Mouse (Mus musculus) heart, postnatal 10 days (tissue): ENCODE measurements around the gene Lefty1. TPM values are rescaled to one million over a fixed set of nuclear protein-coding genes. Genes with fewer than 3 reads are reported as not detected.
"Not testable (repeated sequence)": the region's sequence is repeated elsewhere in the genome, so short reads cannot be mapped to it uniquely, and the experiment has no call there.

Experiments used
- DNase-seq, 2 experiments: peaks; one replicate each; pipeline ENCODE4 v3.0.0; 2021
- intact Hi-C: fragments of 180-260 bp; cut with DNase I; formaldehyde crosslinking; loops from one replicate; pipeline ENCODE4 v1.15.1; 2025
- total RNA-seq, 2 experiments: library from RNA; stranded (reverse); gene quantifications; 2 replicates each; pipeline ENCODE4 v1.2.3; 2021

Lefty1 gene
- 1 to 10 TPM in 1 of 2 experiments, under 1 TPM in 1; 0.57 to 1.1 TPM for total RNA-seq

DNA sequence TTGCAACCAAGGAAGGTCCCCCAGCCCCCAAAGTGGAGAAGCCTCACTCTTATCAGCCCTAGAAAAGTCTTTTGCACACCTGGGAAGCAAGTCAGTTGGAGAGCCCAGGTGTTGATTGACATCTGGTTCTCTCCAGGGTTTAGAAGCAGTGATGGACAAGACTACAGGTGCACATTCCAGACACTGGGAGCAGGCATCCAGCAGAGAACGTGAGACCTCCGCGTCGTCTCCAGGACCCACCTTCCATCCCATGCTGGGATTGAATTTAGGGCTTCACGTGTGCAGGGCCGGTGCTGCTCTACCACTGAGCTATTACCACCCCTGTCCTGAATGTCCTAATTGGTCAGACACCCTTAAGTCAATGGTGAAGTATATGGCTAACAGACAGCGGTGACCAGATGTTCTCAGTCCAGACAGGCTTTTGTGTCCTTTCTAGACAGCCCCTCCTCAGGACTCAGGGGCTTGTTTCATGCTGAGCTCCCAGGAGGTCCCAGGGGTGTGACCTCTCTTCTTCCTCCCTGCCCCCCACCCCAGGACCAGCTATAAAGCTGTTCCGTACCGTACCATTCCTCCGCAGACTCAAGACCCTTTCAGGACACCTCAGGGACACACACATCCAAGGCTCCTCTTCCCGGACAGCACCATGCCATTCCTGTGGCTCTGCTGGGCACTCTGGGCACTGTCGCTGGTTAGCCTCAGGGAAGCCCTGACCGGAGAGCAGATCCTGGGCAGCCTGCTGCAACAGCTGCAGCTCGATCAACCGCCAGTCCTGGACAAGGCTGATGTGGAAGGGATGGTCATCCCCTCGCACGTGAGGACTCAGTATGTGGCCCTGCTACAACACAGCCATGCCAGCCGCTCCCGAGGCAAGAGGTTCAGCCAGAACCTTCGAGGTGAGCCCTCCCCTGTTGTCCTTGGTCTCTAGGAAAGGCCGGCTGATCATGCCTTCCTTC is at the start of gene Lefty1:
TSS of gene Lefty1 (plus strand) at position 556 of the 953 bp plus-strand sequence.
- intact Hi-C loops: no loop called here
- no peak for DNase-seq

DNA sequence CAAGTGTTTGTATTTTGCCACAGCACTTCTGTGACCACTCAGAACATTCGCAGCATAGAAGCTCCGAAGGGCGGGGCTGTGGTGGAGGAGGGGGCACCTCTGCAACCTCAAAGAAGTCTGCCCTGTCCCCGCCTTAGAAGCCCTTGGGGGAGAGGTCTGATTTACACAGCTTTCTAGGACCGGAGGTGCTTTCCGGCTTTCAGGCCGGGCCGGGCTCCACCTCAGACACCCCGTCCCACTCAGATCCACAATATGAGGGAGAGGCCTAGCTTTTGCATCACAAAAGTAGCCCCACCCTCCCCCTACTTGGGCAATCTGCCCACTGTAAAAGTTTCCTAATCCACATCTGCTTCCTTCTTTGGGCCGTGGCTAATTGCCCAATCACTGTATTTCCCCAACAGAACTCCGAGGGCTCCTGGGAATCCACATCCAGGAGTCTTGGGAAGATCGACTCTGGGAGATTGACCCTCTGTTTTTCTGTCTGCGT is 46.2 kb upstream of the Lefty1 start:
- intact Hi-C loops: no loop called here
- peak; percentile 92 to 94 for DNase-seq

DNA sequence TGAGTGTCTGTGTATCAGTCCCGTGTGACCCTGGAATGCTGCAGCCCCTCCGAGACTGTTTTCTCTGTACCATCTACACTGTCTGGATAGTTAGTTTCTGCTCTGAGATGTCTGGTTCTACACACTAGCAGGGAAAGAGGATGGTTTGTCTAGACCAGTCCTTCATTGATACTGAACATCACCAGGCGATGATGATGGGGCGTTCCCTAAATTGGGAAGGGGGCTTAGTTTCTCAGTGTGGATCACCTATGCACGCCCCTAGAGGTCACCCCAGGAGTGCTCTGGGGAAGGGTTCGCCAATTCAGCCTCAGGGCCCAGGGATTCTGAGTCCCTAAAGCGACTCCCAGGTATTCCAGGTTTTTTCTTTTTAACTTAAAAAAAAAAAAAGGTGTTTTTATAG is 45.6 kb upstream of the Lefty1 start:
- DNase-seq: no peak
- intact Hi-C loops: no loop called here

GRCm38 (mm10) chr1:180889841-180890240 is 45.0 kb upstream of the Lefty1 start:
- intact Hi-C loops: no loop called here
- peak in 1 of 2 experiments; percentile 43 for DNase-seq

DNA sequence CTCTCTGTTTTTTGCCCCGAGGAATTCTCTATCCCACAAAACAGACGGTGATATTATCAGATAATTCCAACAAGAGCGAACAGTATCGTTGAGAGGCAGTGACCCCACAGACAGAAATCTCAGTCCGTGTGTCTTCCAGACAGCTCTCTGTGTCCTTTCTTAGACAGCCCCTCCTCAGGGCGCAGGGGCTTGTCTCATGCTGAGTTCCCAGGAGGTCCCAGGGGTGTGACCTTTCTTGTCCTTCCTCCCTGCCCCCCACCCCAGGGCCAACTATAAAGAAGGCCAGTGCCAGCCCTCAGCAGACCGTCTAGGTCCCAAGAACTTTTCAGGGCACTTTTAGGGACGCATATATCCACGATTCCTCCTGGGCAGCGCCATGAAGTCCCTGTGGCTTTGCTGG is 42.0 kb upstream of the Lefty1 start, which contains the start of gene Lefty2:
TSS of gene Lefty2 (plus strand) at position 301 of the 400 bp plus-strand sequence.
- intact Hi-C loops: no loop called here
- DNase-seq: no peak

DNA sequence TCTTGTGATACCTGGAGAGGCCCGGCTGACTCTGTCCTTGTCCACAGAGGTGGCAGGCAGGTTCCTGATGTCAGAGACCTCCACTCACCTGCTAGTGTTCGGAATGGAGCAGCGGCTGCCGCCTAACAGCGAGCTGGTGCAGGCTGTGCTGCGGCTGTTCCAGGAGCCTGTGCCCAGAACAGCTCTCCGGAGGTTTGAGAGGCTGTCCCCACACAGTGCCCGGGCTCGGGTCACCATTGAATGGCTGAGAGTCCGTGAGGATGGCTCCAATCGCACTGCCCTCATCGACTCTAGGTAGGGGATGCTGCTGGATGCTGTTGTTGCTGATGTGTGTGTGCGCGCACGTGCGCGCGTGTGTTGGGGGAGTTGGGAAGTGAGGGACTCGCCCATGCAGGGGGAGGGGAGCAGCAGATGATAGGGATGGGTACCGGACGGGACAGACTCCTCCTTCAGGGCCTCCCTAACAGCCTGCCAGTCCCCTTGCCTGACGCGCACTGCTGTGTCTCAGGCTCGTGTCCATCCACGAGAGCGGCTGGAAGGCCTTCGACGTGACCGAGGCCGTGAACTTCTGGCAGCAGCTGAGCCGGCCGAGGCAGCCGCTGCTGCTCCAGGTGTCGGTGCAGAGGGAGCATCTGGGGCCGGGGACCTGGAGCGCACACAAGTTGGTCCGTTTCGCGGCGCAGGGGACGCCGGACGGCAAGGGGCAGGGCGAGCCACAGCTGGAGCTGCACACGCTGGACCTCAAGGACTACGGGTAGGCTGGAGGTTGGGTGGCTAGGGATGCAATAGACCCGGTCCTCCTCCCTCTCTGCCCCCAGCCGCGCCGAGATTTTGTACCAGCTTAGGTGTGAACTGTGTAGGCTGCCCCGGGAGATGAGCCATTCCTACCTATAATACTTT is 40.5 kb upstream of the Lefty1 start:
- intact Hi-C loops: not testable (repeated sequence)

GRCm38 (mm10) chr1:180901107-180901506 is 33.7 kb upstream of the Lefty1 start:
- intact Hi-C loops: loop anchor here (1.0 to 5.0 kb wide), 2 partner anchors 75 to 136 kb away; no protein-coding TSS in a partner anchor
- peak; percentile 50 to 69 for DNase-seq

More for the DNA sequence above, 40.5 kb upstream of the Lefty1 start:
- not testable (repeated sequence) for DNase-seq

GRCm38 (mm10) chr1:180902915-180903314 is 31.9 kb upstream of the Lefty1 start:
- intact Hi-C loops: loop anchor here (5.0 kb wide), 1 partner anchor 134 kb away; no protein-coding TSS in a partner anchor

GRCm38 (mm10) chr1:180903666-180904038 is 31.2 kb upstream of the Lefty1 start:
- intact Hi-C loops: loop anchor here (2.0 to 5.0 kb wide), 2 partner anchors 39 to 134 kb away; partner anchors contain the start of gene Tmem63a

More at GRCm38 (mm10) chr1:180902915-180903314, 31.9 kb upstream of the Lefty1 start:
- DNase-seq: no peak

GRCm38 (mm10) chr1:180904039-180904814 is 30.6 kb upstream of the Lefty1 start, which contains the start of gene Pycr2:
TSS of gene Pycr2 (plus strand) at chr1:180904293.
- peak; percentile 95 to 96 for DNase-seq
- intact Hi-C loops: loop anchor here (2.0 to 5.0 kb wide), 2 partner anchors 39 to 133 kb away; partner anchors contain the start of gene Tmem63a

More at GRCm38 (mm10) chr1:180903666-180904038, 31.2 kb upstream of the Lefty1 start:
- DNase-seq: no peak

DNA sequence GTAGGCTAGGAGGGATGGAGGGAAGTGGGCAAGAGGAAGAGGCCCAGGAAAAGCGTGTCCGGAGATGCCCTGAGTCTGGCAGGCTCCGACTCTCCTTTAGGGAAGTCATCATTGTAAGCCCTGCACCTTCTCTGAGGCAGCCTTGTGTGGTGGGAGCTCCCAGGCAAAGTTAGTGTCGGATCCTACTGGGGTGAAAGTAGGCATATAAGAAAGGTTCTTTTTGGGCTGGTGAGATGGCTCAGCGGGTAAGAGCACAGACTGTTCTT is 30.1 kb upstream of the Lefty1 start:
- intact Hi-C loops: loop anchor here (2.0 to 5.0 kb wide), 2 partner anchors 38 to 133 kb away; partner anchors contain the start of gene Tmem63a
- no peak for DNase-seq

GRCm38 (mm10) chr1:180905307-180905706 is 29.5 kb upstream of the Lefty1 start:
- no peak for DNase-seq
- intact Hi-C loops: loop anchor here (2.0 kb wide), 1 partner anchor 37 kb away; the partner anchor contains the start of gene Tmem63a

DNA sequence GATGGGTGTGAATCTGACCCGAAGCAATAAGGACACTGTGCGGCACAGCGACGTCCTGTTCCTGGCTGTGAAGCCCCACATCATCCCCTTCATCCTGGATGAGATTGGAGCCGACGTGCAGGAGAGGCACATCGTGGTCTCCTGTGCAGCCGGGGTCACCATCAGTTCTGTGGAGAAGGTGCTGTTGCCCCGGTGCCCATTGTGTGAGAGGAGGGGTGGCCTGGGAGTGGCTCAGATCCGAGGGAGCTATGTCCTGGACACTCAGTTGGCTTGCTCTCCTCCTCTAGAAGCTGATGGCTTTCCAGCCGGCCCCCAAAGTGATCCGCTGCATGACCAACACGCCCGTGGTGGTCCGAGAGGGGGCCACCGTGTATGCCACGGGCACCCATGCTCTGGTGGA is 28.9 kb upstream of the Lefty1 start:
- no peak for DNase-seq
- intact Hi-C loops: loop anchor here (2.0 kb wide), 1 partner anchor 37 kb away; the partner anchor contains the start of gene Tmem63a

DNA sequence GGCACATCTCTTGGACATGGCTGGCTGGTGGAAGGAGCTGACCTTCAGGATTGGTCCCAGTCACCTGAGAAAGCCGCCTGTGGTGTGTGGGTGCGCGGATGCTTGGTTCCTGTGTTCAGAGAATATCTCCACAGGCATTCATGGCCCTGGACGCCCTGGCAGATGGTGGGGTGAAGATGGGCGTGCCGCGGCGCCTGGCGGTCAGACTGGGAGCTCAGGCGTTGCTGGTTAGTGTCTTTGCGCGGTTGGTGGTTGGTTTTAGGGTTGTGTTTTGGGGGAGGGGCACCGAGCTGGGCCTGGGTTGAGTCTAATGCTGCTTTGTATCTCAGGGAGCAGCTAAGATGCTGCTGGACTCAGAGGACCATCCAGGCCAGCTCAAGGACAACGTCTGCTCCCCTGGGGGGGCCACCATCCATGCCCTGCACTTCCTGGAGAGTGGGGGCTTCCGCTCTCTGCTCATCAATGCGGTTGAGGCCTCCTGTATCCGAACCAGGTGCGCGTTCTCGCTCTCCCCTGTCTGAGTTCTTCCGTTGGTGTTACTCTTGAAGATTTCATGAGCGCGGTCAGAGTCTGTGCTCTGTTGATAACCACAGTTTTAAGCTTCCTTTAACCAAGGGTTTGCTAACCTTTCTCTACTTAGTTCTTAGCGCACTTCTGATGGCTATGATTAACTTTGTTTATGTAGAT is 28.2 kb upstream of the Lefty1 start:
- no peak for DNase-seq
- intact Hi-C loops: no loop called here

GRCm38 (mm10) chr1:180911138-180911537 is 23.7 kb upstream of the Lefty1 start:
- DNase-seq: peak; percentile 37 to 44
- intact Hi-C loops: no loop called here

DNA sequence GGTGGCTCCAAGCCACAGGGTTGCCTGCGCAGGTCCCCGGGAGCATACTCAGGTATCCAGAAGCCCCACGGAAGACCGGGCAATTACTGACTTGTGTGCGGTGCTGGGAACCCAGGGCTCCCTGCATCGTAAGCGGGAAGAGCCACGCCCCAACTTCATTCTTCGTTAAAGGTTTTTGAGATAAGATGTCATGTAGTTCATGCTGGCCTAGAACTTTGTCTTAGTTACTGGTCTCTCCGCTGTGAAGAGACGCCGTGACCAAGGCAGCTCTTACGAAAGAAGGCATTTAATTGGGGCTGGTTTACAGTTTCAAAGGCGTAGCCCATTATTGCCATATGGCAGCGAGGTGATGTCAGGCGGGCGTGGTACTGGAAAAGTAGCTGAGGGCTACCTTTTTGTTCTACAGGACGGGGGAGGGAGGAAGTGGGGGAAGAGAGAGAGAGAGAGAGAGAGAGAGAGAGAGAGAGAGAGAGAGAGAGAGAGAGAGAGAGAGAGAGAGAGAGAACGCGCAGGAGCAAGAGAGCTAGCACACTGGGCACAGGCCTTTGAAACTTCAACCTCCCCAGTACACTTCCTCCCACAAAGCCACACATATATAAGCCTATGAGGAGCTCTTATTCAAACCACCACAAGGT is 23.1 kb upstream of the Lefty1 start:
- DNase-seq: no peak
- intact Hi-C loops: no loop called here

DNA sequence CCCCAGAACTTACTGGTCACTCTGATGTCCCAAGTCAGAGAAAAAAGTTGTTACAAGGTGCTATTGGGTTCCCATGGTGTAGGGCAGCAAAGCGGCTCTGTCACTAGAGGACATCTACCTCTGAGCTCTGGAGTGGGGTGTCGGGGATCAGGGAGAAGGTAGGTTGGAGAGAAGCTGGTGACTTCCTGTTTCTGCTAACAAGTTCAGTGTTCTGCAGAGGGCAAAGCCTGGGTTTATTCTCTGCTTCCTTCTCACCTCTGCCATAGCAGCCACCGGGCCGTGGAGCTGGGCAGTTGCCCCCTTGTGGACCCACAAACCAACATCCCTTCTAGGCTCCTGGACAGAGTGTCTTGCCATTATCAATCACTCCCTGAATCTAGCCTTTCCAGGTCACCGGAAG is 22.0 kb upstream of the Lefty1 start:
- no peak for DNase-seq
- intact Hi-C loops: no loop called here

GRCm38 (mm10) chr1:180913797-180914196 is 21.0 kb upstream of the Lefty1 start:
- intact Hi-C loops: no loop called here
- DNase-seq: no peak

- intact Hi-C loops: no loop called here
- DNase-seq: no peak
Observed at GRCm38 (mm10) chr1:180916425-180916824, 18.4 kb upstream of the Lefty1 start.
